Mouse (Mus musculus) hindbrain, embryonic 13.5 days (tissue): ENCODE measurements around the gene Clk2. TPM values are rescaled to one million over a fixed set of nuclear protein-coding genes. Genes with fewer than 3 reads are reported as not detected.

Experiments used
- ATAC-seq: fragments of 200-750 bp; cut with Nextera tagmentation; 2 replicates; pipeline ENCODE4 v1.8.0; 2017; ENCODE audit warnings: moderate TSS enrichment; ENCODE audit not compliant: low FRiP score
- H3K27ac ChIP-seq: fragments of 300-500 bp; sonication (generic); 2 replicates; pipeline ENCODE4 v1.5.1; 2015; ENCODE audit warnings: inconsistent platforms, mild to moderate bottlenecking, moderate library complexity
- H3K27me3 ChIP-seq: fragments of 300-500 bp; sonication (generic); 2 replicates; pipeline ENCODE4 v1.6.1; 2015; ENCODE audit warnings: mild to moderate bottlenecking, inconsistent platforms
- H3K36me3 ChIP-seq: fragments of 300-500 bp; sonication (generic); 2 replicates; pipeline ENCODE4 v1.6.1; 2015; ENCODE audit warnings: mild to moderate bottlenecking, inconsistent platforms
- H3K4me1 ChIP-seq: fragments of 300-500 bp; sonication (generic); replicated peaks from 2 replicates; pipeline ENCODE4 v1.6.1; 2015; ENCODE audit warnings: inconsistent platforms
- H3K4me2 ChIP-seq: fragments of 300-500 bp; sonication (generic); 2 replicates; pipeline ENCODE4 v1.6.1; 2015; ENCODE audit warnings: inconsistent platforms, mild to moderate bottlenecking, moderate library complexity
- H3K4me3 ChIP-seq: fragments of 300-500 bp; sonication (generic); 2 replicates; pipeline ENCODE4 v1.5.1; 2015; ENCODE audit warnings: mild to moderate bottlenecking, inconsistent platforms
- H3K9ac ChIP-seq: fragments of 300-500 bp; sonication (generic); 2 replicates; pipeline ENCODE4 v1.6.1; 2015; ENCODE audit warnings: mild to moderate bottlenecking, inconsistent platforms
- H3K9me3 ChIP-seq: fragments of 300-500 bp; sonication (generic); 2 replicates; pipeline ENCODE4 v1.6.1; 2016; ENCODE audit warnings: inconsistent platforms
- WGBS: fragments of 180-500 bp; shearing (Covaris S2); methylation state at CpG from one replicate; pipeline ENCODE4 v1.1.7; 2015; 5-methylcytosine and 5-hydroxymethylcytosine counted together
- polyA plus RNA-seq: library from polyadenylated mRNA; unstranded; fragments of >200 nt; fragmentation: Nextera tagmentation; extraction: Ambion mirVana; gene quantifications from 2 replicates; pipeline ENCODE4 v1.2.1, GENCODE M21; 2015

The Clk2 gene
- 23.5 and 24.5 TPM in 2 replicates for polyA plus RNA-seq

DNA sequence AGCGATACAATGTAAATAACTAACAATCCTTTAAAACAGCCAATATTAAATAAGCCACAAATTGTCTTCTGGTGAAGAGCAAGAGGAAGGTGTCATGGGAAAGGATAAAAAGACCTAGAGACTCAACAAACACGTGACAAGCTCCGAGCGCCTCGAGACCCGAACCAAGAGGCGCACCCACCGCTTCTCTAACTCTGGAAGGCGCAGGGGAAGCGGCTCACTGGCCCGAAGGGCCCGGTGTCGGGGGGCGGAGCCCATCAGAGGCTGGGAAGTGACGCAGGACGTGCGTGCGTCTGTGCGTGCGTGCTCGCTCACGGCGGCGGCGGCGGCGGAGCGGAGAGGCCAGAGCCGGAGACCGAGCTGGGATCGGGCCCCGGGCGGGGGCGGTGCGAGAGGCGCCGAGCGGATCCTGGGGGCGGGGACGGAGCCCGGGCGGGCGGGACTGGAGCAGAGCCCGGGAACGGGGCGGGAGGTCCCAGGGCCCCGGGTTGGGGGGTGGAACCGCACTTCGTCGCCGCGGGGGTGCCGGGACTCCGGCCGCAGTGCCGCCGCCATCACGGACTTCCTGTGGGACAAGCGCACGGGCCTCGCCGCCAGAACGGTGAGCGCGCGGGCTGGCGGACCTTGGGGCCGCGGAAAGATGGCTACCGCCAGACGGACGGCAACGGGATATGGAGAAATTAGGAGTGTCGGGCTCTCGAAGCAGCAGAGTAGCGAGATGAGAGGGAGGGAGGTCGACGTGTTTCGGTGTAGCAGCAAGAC is at the start of gene Clk2:
Gene Clk2 (plus strand): TSS at position 290 of the 762 bp plus-strand sequence.
- Histone ChIP-seq H3K4me2 (peak within 1 kb of the TSS; percentile 66), H3K27ac (peak within 1 kb of the TSS; percentile 95), H3K36me3 (peaks cover 26% of the 10 kb centered on the region), H3K4me1 (peaks cover 35% of the 10 kb centered on the region), H3K27me3 (no peaks in the 10 kb centered on the region), H3K9ac (peak within 1 kb of the TSS; percentile 96), H3K4me3 (peak within 1 kb of the TSS; percentile 83), H3K9me3 (no peaks in the 10 kb centered on the region)
- WGBS: under 1% methylated on average over 73 of the region's 79 CpGs
- ATAC-seq: peak; percentile 95

DNA sequence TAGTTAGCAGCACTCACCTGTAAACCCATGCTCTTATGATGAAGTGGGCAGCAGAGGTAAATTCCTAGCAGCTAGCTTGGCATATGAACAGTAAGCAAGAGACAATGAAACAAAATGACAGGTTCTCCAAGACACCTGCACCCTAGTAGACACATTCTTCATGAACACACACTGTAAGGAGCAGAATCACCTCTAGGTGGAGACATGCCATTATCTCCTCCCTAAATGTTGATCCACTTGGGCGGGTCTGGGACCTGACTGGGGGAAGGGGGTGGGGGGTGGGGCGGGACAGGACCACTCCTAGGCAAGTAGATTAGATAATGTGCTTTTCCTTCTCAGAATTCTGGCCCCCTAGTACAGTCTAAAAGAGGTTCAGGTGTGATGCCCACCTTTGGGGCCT is 49.1 kb upstream of the Clk2 start:
- WGBS: 0% methylated on average over 2 of the region's 2 CpGs
- H3K4me2 ChIP-seq: no peak overlapping the region
- no peak overlapping the region for H3K4me3 ChIP-seq
- no peaks in the 10 kb centered on the region for H3K9me3 ChIP-seq
- no peaks in the 10 kb centered on the region for H3K27me3 ChIP-seq
- no peak overlapping the region for H3K27ac ChIP-seq
- no peaks in the 10 kb centered on the region for H3K36me3 ChIP-seq
- no peaks in the 10 kb centered on the region for H3K4me1 ChIP-seq
- no peak for ATAC-seq
- no peak overlapping the region for H3K9ac ChIP-seq

GRCm38 (mm10) chr3:89123313-89123712 is 41.3 kb upstream of the Clk2 start:
- Histone ChIP-seq H3K4me3 (no peak overlapping the region), H3K27me3 (no peaks in the 10 kb centered on the region), H3K4me2 (no peak overlapping the region), H3K27ac (no peak overlapping the region), H3K9me3 (no peaks in the 10 kb centered on the region), H3K9ac (no peak overlapping the region), H3K4me1 (no peaks in the 10 kb centered on the region), H3K36me3 (no peaks in the 10 kb centered on the region)
- no peak for ATAC-seq
- 83% methylated on average over 2 of the region's 2 CpGs for WGBS

- Histone ChIP-seq H3K4me1 (no peaks in the 10 kb centered on the region), H3K36me3 (no peaks in the 10 kb centered on the region), H3K27ac (no peak overlapping the region), H3K4me2 (no peak overlapping the region), H3K9me3 (no peaks in the 10 kb centered on the region), H3K4me3 (no peak overlapping the region), H3K27me3 (no peaks in the 10 kb centered on the region), H3K9ac (no peak overlapping the region)
- 87% methylated on average over 3 of the region's 3 CpGs for WGBS
- ATAC-seq: no peak
Measured at GRCm38 (mm10) chr3:89124241-89124640, 40.4 kb upstream of the Clk2 start.

- no peaks in the 10 kb centered on the region for H3K27me3 ChIP-seq
- H3K27ac ChIP-seq: no peak overlapping the region
- H3K4me1 ChIP-seq: no peaks in the 10 kb centered on the region
- no peak for ATAC-seq
- H3K9me3 ChIP-seq: no peaks in the 10 kb centered on the region
- no peaks in the 10 kb centered on the region for H3K36me3 ChIP-seq
- no peak overlapping the region for H3K4me3 ChIP-seq
- H3K9ac ChIP-seq: no peak overlapping the region
- H3K4me2 ChIP-seq: no peak overlapping the region
- 92% methylated on average over 3 of the region's 3 CpGs for WGBS
Measured at GRCm38 (mm10) chr3:89125981-89126380, 38.6 kb upstream of the Clk2 start.

DNA sequence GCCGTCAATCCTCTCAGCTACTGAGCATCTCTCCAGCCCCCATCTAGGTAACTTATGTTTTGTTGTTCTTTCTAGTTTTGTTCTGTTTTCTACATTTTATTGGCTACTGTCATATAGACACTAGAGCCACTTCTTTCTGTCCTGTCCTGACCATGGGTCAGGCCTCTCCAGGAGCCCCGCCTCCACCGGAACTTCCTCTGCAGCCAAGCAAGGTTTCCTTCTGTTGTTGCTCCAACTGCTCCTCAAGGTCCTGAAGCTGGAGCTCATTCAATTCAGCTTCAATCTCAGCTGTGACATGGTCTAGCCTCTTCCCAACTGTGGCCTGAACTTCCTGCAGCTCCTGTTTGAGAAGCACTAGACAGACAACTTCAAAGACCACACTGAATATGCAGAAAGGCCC is 34.7 kb upstream of the Clk2 start:
- no peak overlapping the region for H3K4me3 ChIP-seq
- H3K36me3 ChIP-seq: no peaks in the 10 kb centered on the region
- peaks cover 7% of the 10 kb centered on the region for H3K4me1 ChIP-seq
- no peak for ATAC-seq
- no peaks in the 10 kb centered on the region for H3K9me3 ChIP-seq
- peaks cover 6% of the 10 kb centered on the region; the same call in 1 of the 2 replicates for H3K27me3 ChIP-seq
- H3K27ac ChIP-seq: no peak overlapping the region
- 90% methylated on average over 3 of the region's 3 CpGs for WGBS
- H3K4me2 ChIP-seq: no peak overlapping the region
- H3K9ac ChIP-seq: no peak overlapping the region

GRCm38 (mm10) chr3:89131816-89132215 is 32.8 kb upstream of the Clk2 start:
- H3K4me3 ChIP-seq: peak overlapping the region; percentile 37; the same call in 1 of the 2 replicates
- 42% methylated on average over 4 of the region's 4 CpGs for WGBS
- H3K4me1 ChIP-seq: peaks cover 7% of the 10 kb centered on the region
- peaks cover 13% of the 10 kb centered on the region; the same call in 1 of the 2 replicates for H3K27me3 ChIP-seq
- no peaks in the 10 kb centered on the region for H3K9me3 ChIP-seq
- H3K36me3 ChIP-seq: no peaks in the 10 kb centered on the region
- ATAC-seq: no peak
- H3K9ac ChIP-seq: peak overlapping the region; percentile 72; the same call in 1 of the 2 replicates
- no peak overlapping the region for H3K27ac ChIP-seq
- H3K4me2 ChIP-seq: peak overlapping the region; percentile 63

GRCm38 (mm10) chr3:89132285-89133062 is 32.1 kb upstream of the Clk2 start:
- no peaks in the 10 kb centered on the region for H3K9me3 ChIP-seq
- H3K4me2 ChIP-seq: peak overlapping the region; percentile 63
- no peak overlapping the region for H3K27ac ChIP-seq
- H3K27me3 ChIP-seq: peaks cover 13% of the 10 kb centered on the region; the same call in 1 of the 2 replicates
- peak; percentile 63 for ATAC-seq
- 16% methylated on average over 30 of the region's 30 CpGs for WGBS
- peak overlapping the region; percentile 37 for H3K4me3 ChIP-seq
- peaks cover 7% of the 10 kb centered on the region for H3K4me1 ChIP-seq
- peak overlapping the region; percentile 72 for H3K9ac ChIP-seq
- no peaks in the 10 kb centered on the region for H3K36me3 ChIP-seq

GRCm38 (mm10) chr3:89133063-89133450 is 31.5 kb upstream of the Clk2 start:
- peaks cover 7% of the 10 kb centered on the region for H3K4me1 ChIP-seq
- H3K9ac ChIP-seq: no peak overlapping the region
- peaks cover 13% of the 10 kb centered on the region; the same call in 1 of the 2 replicates for H3K27me3 ChIP-seq
- H3K36me3 ChIP-seq: no peaks in the 10 kb centered on the region
- ATAC-seq: no peak
- H3K9me3 ChIP-seq: no peaks in the 10 kb centered on the region
- H3K27ac ChIP-seq: no peak overlapping the region
- H3K4me2 ChIP-seq: no peak overlapping the region
- no peak overlapping the region for H3K4me3 ChIP-seq
- 83% methylated on average over 7 of the region's 7 CpGs for WGBS

GRCm38 (mm10) chr3:89133752-89134151 is 30.8 kb upstream of the Clk2 start:
- no peaks in the 10 kb centered on the region for H3K36me3 ChIP-seq
- no peaks in the 10 kb centered on the region for H3K9me3 ChIP-seq
- peaks cover 13% of the 10 kb centered on the region; the same call in 1 of the 2 replicates for H3K27me3 ChIP-seq
- no peak for ATAC-seq
- no peak overlapping the region for H3K27ac ChIP-seq
- H3K4me2 ChIP-seq: no peak overlapping the region
- peaks cover 7% of the 10 kb centered on the region for H3K4me1 ChIP-seq
- H3K4me3 ChIP-seq: no peak overlapping the region
- no peak overlapping the region for H3K9ac ChIP-seq
- WGBS: 89% methylated on average over 1 of the region's 1 CpGs

DNA sequence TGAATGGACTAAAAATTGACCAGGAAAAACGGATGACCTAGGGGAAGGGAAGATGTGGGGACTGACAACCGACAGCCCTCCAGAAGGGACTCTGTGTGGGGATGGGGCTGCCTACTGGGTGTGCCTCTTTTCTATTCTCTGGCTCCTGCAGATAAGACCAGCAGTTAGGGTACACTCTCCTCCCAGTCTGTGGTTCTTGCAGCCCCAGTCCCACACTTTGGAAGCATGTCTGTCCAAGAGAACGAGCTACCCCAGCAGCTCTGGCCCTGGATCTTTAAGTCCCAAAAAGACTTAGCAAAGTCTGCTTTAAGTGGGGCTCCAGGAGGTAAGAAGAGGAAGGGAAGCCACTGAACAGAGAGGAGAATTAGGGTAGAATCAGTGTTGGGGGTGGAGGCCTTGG is 28.6 kb upstream of the Clk2 start, which contains the start of gene Pklr:
Gene Pklr (plus strand): TSS at position 185 of the 400 bp plus-strand sequence.
- no peak within 1 kb of the TSS for H3K4me2 ChIP-seq
- H3K27ac ChIP-seq: no peak within 1 kb of the TSS
- H3K4me1 ChIP-seq: peaks cover 7% of the 10 kb centered on the region
- H3K27me3 ChIP-seq: peaks cover 13% of the 10 kb centered on the region; the same call in 1 of the 2 replicates
- no peaks in the 10 kb centered on the region for H3K36me3 ChIP-seq
- H3K9ac ChIP-seq: peak within 1 kb of the TSS; percentile 13; the same call in 1 of the 2 replicates
- no peaks in the 10 kb centered on the region for H3K9me3 ChIP-seq
- ATAC-seq: no peak
- H3K4me3 ChIP-seq: no peak within 1 kb of the TSS
- 68% methylated on average over 3 of the region's 3 CpGs for WGBS

GRCm38 (mm10) chr3:89136365-89136764 is 28.2 kb upstream of the Clk2 start:
- no peak for ATAC-seq
- peaks cover 13% of the 10 kb centered on the region; the same call in 1 of the 2 replicates for H3K27me3 ChIP-seq
- peak overlapping the region; percentile 13; the same call in 1 of the 2 replicates for H3K9ac ChIP-seq
- H3K4me1 ChIP-seq: peaks cover 7% of the 10 kb centered on the region
- no peak overlapping the region for H3K4me3 ChIP-seq
- 33% methylated on average over 9 of the region's 9 CpGs for WGBS
- no peaks in the 10 kb centered on the region for H3K9me3 ChIP-seq
- H3K27ac ChIP-seq: no peak overlapping the region
- H3K36me3 ChIP-seq: no peaks in the 10 kb centered on the region
- no peak overlapping the region for H3K4me2 ChIP-seq
